Mouse (Mus musculus): ENCODE results near the gene Acox2.

- TF ChIP-seq POLR2A (IDR thresholded peaks at IDR 0.05; ENCODE audit: borderline replicate concordance, control insufficient read depth, low read depth, low read length) (no peak), CTCF (IDR thresholded peaks at IDR 0.05; ENCODE audit: control insufficient read depth, insufficient read depth, low read length) (no peak)
Observed at GRCm38 (mm10) chr14:8215208-8215778, 43.9 kb downstream of the Acox2 start.
